Mouse (Mus musculus): ENCODE results near the gene Ncoa7.
"Not testable (repeated sequence)": the region's sequence is repeated elsewhere in the genome, so short reads cannot be mapped to it uniquely, and the experiment has no call there.

The Ncoa7 gene

DNA sequence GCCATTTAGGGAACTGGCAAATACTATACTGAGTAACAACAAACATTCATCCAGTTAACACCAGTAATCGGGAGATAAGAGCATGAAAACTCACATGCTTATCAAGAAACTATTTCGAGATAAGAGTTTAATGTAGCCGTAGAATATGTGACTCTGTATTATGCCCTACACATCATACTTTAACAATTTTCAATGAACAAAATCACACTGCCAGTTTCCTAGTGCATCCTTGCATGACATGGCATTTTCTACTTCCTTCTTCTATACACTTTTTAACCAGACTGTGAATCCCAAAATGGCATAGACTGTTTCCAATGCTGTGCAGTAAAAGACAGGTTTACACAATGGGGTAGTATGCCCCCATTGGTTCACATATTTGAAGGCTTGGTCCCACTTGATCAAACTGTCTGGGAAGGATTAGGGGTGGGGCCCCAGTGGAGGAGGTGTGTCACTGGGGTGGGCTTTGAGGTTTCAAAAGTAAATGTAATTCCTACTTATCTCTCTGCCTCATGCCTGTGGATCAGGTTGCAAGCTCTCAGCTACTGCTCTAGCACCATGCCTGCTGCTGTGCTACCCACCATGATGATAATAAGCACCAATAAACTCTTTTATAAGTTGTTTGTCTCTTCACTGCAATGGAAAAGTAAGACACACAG lies 15.3 kb downstream of the Ncoa7 start:
- no peak for DNase-seq

DNA sequence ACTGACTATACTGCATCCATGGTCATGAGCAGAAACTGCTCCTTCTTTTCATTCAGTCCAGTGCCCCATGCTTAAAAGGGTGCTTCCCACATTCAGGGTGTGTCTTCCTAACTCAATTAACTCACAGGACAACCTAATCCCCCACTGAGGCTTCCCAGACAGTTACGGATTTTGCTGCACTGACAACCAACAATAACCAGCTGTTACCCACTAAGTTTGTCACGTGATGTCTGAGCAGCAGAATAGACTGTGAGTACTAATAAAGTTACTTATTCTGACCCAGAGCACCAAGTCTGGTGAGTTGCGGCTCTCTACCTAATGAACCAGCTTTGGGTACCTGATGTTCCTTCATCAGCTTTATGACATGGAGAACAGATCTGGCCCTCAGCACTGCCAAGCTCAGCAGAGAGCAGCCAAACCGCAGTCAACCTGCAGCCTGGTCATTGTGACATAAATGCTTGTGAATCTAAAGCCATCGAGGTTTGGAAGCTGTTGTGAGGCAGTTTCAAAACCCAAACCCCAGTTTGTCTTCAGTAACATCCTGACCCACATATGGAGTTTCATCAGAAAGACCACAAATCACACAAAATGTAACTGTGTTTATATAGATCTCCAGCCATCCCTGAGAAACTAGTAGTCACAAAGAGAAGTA lies 16.9 kb downstream of the Ncoa7 start:
- no peak for DNase-seq

DNA sequence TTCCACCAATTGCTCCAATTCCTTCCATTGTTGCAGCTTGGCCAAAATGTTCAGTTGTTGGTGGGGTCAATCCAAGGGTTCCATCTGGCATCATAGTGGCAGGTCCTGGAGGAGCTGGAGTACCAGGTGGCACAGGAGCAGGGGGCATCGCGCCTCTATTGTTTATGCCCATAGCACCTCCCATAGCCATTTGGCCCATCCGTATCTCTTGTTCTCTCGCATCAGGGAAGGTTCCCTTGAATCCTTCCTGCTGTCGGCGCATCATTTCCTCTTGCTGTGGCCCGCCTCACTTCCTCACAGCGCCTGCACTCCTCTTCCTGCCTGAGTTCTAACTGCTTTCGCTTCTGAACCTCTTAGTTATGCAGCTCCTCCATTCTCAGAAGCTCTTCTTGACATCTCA lies 22.2 kb downstream of the Ncoa7 start:
- not testable (repeated sequence) for DNase-seq

DNA sequence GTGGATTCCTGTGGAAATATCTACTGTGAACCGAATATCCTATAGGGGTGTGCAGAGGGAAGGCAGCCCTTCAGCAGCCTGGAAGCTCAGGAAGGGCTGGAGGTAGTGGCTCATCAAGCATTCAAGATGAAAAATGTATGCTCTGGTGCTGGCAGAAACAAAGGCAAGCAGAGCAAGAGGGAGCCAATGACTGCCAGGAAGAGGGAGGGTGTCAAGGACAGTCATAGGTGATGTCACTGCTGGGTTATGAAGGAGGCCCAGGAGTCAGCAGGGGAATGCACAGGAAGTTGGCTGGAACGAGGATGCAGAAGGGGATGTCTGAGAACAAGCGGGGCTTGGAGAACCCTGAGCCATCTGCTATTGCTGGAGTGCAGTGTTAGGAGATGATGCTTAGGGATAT lies 24.9 kb downstream of the Ncoa7 start:
- DNase-seq: no peak

DNA sequence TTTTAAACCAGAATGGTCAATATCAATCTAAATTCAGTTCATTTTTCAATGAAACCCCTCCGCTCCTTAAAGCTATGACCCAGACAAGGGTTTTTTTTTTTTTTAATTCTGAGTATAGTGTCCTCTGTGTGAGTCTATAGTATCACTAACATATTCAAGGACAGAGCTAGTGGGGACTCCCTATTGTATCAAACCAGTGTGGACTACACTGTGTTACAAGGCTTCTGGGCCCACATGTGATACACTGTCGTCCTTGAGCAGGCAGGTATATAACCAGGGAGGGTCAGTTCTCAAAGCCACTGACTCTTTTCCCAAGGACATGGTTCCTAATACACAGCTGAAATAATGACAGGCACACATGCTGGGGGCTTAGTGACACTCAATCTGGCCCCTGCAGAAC lies 27.1 kb downstream of the Ncoa7 start:
- DNase-seq: no peak

DNA sequence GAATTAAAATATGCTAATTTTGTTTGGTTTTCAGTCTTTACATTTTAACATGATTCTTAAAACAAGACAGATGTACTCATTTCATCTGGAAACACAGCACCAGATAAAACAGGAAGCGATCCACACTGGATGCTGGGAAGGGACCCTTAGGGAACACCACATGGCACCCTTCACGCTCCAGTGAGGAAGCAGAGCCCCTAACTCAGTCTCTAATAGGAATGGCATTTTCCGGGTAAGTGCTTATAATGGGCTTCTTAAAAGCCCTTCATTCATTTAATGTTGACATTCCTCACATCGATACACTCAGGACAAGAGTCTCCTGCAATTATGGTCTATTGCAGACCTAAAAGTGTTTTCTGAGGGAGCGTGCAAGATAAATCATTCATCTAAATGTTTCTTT lies 27.6 kb downstream of the Ncoa7 start:
- DNase-seq: peak; percentile 10

DNA sequence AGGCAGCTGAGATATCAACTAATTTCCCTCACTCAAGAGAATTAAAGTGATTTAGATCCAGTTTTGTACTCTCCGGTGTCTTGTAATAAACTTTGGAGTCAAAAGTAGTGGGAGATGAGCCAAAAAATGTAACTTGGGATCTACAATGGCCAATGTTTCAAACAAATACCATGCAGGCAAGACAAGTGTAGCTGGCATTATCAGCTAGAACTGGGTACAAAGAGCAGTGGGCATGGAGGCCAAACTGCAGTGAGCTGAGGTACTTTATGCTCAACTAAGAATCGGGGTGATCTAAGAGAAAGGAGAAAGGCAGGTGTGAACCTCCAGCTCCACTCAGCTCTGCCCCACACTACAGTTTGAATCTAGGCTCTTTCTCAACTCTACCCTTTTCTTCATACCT lies 28.7 kb downstream of the Ncoa7 start:
- no peak for DNase-seq

DNA sequence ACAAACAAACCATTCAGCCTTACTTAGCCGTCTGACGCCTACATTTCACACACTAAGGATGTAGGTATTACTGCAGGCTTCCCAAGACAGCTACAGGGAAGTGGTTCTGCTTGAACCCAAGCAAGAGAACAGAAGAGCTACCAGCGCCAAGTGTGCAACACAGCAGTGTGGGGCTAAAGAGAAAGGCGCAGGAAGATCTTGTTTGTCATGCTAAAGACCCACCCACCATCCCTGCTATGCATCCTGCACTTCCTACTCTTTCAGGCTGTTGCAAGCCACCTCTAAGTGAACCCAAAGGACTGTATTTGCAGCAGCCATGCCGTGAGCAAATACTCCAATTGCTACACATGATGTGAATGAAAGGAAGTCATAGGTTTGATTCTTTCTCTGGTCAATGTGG lies 29.9 kb downstream of the Ncoa7 start:
- no peak for DNase-seq

DNA sequence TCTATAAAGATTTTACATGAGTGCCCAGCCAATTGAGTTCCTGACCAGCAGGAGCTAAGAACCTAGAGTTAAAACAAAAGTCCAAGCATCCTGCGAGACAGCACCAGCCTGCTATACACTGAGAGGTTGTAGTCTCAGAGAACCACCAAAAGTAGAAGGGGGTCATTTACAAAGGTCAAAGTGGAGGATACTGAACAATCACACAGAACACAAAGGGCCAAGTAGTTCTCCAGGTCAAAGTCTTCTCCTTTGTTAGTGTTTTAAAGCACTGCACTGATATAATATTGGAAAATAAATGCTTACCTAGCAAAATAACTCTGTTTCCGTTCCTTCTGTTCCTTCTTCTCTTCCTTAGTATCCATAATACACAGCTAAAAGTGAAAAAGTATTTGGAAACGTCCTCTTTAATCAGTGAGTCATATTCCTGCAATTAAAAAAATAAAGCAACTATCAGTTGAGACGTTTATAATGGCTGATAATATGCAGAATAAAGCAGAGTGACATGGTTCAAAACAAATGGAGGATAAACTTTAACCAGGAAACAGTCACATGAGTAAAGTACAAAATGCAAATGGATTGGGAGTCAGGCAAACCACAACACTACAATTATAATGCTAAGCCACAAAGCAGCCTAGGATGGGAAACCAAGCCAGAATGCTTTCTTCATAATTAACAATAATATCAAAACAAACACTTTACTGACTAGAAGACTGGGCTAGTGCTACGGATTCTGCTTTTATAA lies 31.5 kb downstream of the Ncoa7 start:
- DNase-seq: no peak

DNA sequence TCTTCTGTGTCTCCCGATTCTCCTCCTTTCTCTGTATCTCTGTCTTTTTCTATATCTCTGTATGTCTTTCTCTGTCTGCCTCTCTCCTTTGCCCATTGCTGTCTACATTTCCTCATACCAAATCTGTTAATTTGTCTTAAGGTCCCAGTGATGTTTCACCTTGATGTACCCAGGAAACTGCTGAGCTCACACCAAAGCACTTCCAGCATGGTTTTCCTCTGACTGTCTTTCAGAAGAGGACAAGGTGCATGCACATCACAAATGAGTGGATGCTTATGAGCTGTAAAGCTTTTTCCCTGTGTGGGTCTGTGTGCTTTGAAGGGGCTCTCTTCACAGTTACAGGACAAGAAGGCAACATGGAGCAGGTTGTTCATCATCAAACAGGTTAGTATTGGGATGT lies 34.3 kb downstream of the Ncoa7 start:
- no peak for DNase-seq

DNA sequence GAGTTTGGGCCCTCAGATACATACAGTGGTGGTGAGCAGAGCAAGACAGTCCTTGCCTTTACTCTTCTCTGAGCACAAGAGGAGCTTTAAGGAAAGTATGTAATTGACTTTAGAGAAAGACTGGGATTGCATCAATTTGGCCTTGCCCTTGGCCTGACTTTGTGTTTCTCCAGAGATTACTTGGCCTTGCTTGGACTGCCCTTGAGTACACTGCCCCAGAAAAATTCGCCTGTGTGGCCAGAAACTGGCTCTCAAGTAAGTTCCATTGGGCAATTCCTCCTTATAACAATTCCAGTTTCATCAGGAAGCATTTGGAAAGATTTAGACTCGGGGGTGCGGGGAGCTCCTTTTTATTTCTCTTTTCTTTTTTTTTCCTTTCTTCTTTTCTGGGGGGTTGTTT lies 34.9 kb downstream of the Ncoa7 start:
- no peak for DNase-seq

DNA sequence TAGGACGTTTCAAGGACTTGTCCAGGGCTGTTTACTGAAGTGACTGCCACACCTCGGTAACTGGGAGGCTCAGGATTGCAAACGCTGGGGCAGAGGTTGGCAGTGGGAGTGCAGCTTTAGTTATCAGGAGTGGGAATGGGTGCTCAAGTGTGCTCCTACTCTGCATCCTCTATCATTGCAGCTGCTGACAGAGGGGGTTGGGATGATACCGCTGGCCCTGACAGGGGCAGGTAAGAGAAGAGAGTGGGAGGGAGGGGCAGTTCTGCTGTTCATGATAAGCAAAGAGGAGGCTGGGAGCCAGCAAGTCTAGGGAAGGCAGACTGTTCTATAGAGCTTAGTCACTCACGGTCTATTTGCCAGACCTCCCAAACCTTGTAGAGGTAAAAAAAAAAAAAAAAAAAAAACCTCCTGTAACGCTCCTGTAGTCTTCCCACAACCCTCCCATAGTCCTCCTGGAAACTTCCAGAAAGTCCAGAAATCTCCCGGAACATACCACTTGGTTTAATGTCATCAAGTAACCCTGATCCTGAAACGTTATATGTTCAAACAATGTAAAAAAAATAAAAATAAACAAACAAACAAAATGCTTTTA lies 39.9 kb downstream of the Ncoa7 start:
- DNase-seq: no peak

DNA sequence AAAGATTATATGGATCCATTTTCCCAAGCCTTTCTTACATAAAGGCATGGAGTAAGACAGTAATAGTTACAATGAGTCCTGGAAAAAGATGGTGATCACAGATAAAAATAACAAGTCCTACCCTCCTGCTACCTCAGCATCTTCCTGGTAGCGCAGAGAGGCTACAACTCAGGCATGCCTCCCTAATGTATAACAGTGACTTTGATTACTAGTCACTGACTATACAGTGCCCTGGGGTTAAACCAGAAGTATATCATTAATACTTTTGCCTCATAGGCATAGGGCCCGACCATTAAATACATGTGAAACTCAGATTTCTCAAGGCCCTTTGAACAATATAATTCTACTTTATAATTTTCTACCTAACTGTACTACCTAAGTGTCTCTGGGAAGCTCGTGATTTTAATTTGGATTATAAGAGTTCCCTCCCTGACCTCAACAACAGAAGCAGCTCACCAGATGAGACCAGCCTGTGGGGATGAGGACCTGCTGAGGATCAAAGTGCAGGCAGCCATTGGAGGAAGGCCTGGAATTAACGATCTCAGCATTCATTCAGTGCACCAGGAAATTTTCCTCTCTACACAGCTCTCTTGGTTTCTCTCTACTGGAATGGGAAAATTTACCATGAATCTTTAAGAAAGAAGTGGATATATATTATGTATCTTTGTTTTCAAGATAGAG lies 40.7 kb downstream of the Ncoa7 start:
- no peak for DNase-seq

DNA sequence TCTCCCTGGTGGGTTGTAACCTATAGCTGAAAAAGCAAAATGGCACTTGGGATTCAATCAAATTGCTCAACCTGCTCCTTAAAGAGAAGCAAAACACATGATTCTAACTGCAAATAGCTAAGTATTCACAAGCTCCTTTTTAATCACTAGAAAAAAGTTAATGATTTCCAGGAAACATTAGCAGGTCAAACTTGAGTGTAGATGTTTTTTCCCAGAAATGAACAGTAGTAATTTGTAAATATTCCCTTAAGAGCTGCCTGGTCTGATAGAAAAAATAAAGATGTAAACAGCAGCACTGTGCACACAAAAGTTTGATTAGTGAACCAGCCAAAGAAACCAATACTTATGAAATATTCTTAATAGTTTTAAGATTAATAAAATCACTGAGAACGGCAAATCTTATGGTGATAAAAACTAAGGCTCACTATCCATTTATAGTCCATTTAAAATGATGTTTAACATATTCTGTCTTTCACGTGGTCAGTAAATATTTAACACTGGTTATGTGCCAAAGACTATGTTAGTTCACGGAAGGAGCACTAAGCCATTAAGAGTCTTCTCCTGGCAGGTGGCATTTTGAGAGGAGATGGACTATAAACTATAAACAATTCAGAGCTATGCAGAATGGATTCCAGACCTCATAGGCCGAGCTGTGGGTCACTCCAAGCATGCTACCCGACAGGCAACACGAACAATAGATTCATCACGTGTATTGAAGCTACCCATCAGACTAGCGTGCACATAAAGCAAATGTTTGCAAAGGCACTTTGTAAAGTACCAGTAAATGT lies 43.6 kb downstream of the Ncoa7 start:
- no peak for DNase-seq

DNA sequence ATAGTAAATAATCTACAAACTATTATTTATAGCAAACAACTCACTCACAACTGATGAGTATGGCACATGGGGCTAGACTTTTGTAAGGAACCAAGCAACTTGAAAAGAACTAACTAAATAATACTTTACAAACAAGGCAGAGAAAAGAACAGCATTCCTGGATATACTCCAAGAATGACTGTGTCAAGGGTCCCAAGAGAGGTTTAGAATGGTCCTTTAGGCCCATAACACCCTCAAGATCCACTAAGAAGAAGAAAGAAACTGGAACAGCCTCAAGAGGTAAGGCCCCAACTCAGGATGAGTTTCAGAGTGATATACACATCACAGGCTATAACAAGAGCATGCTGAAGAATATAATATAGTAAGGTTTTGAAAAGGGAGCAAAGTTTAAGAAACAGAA lies 47.1 kb downstream of the Ncoa7 start:
- DNase-seq: no peak

DNA sequence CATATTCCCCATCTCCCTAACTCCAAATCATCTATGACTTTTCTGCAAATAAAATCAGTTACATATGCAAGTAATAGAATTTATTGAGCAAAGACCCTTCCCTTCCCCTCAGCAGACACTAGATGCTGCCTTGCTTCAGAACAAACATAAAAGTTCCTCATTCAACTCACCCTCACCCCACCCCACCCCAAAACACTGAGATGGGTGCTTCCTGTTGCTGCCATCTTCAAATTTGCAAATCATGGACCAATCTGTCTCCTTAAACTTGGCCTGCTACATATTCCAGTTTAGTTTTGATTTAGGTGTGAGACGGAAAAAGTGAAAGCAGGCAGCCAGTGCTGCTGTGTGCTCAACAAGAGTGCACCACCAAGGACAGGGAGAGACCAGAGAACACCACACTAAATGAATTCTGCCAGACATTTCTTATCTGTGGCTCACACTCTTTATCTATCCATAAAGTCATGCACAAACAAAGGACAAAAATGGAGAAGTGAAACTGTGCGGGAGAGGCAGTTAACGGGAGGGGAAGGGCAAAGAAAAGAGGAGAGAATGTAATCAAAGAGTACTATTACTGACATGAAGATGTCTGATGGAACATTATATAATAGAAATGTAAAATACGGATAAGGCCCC lies 48.2 kb downstream of the Ncoa7 start:
- DNase-seq: no peak

DNA sequence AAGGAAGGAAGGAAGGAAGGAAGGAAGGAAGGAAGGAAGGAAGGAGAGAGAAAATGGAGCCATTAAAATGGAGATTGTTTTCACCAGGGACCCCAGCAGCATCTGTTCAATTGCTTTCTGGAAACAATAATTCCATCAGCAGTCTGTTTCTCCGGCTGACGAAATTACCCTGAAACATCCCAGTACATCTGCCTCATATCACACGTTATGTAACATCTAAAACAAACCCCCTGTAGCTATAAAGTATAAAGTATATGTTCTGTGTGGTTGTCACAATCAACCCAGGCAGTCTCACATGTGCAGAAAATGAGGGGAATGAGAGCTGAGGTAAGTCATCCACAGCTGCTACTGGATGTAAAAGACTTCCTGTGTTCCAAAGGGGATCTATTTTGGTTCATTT lies 49.0 kb downstream of the Ncoa7 start:
- DNase-seq: no peak

DNA sequence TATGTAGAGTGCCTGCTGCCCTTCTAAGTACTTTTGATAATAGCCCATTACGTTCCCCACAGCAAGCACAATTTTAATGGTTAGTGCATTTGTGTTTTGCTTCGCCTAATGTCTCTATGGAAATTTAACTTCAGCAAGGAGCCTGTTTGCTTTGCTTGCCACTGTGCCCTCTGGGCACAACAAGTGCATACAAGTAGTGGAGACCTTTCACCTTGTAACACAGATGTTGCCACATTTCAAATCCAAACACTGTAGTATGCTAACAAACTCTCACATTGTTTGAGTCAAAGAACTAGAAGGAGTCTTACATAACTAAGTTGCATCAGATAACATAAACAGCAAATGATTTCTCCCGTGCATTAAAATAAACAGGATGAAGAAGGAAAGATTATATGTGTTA lies 50.6 kb downstream of the Ncoa7 start:
- no peak for DNase-seq

DNA sequence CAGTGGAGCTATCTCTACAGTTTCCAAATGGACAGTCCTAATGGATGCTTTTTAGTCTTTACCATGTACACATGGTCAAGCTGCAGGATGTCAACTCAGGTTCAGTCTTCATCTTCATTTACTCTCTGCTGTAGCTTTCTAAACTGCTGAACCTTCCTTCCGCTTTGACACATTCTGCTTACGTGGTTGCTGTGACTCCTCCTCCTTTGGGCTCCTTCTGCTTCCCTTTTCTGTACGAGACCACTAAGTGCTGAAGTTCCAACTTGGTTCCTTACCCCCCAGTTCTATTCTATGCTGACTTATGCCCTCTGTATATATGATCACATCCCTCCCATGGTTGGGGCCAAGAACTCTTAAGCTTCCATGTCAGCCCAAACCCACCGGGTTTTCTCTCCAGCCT lies 51.5 kb downstream of the Ncoa7 start:
- DNase-seq: no peak

DNA sequence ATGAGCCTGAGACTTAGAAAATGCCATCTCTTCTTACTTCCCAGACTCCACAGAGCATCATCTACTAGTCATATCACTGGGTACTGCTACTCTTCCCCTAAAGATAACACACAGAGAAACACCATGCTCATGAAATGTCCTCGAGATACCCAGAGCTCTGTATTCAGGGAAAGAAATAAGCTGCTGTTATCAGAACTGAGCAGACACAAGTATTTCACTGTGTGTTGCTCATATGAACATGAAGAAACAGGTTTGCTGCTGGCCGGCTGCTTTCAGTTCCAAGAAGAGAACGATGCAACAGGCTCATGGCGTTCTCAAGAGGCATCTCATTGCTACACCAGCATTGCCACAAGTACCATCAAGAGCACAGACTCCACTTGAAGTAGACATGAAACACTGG lies 53.3 kb downstream of the Ncoa7 start:
- DNase-seq: no peak

DNA sequence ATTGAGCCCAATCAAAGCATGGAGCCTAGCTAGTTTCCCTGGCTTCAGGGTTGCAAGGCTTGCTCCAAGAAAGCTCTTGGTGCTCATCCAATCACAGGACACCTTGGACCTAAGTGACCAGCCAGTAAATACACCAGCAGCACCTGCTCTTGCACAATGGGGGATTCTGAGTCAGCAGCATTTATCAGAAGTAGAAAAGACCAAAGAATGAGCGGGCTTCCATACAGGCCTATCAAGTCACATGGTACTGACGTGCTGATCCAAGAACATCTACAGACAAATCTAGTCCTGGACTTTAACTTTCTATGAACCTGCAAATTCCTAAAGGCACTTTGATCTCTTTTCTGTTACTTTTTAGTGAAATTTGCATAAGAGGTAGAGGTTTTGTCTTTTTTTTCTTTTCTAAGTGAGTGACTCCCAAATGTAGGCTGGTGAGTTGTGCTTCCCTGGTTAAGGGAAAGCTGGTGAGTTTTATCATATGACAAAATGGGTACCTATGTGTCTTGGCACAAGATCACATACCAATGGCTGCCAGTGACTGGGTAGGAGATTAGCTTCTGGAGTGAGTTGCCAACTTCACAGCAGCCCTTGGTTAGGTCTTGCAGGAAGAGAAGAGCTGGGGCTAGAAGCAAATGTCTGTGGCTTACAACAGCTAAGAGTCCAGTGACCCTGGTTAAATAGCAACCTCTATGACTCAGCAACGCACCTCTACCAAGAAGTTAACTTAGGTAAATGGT lies 57.7 kb downstream of the Ncoa7 start:
- DNase-seq: no peak

All from embryo, embryonic 11 days (tissue).